Mouse (Mus musculus): ENCODE measurements around the gene Wwox.

Gene Wwox

DNA sequence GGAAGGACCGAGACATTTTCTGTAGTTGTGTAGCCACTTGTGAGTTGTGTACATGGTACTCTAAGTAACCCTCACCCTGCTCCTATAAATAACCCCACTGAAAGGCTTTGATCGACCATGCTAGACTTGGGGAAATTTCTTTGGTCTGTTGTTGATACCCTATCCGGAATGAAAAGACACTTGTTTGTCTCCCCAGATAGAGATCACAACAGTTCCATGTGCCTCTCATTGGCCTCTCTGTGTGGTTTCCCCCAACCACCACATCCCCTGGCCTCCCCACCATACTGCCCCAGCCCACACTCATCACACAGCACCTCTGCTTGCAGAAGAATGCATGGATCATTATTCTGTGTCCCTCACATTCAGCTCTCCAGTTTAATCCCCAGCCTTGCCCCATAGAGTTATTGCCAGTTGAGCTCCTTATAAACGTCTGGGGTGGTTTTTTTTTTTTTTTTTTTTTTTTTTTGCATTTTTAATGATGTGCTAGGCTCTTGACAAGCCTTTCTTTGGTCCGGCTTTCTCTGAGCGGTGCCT, 746.0 kb downstream of the Wwox start:
- no peak for TF ChIP-seq GATA4 (IDR thresholded peaks at IDR 0.05; ENCODE audit: insufficient replicate concordance, low read length)

DNA sequence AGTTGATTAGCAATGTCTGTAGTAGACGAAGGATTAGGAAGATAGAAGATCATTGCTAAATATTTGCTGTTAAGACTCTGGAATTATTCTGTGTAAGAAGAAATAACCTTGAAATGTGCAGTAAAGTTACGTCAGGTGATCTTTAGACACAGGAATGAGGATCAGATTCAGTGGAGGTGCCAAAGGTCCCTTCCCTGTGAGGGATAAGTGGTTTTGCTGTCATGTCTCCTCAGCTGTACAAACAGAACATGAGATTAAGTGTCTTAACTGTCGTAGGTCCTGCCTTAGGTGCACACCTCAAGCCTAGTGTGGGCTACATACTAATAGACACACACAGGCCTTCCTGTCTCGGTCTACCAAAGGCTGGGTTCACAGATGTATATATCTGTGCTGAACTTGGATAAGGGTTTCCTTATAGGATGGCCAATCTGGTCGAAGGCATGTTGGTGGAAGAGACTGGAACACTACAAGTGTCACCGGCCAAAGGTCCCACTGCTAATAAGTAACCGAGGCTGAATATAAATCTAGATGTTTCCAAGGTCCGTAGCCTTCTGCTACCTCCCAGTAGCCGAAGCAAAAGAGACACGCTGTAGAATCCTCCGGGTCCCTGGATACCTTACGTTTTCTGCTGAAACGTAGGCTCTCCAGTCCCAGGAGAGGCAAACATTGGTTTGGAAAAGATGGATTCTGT, 746.8 kb downstream of the Wwox start:
- no peak for TF ChIP-seq GATA4 (IDR thresholded peaks at IDR 0.05; ENCODE audit: insufficient replicate concordance, low read length)

DNA sequence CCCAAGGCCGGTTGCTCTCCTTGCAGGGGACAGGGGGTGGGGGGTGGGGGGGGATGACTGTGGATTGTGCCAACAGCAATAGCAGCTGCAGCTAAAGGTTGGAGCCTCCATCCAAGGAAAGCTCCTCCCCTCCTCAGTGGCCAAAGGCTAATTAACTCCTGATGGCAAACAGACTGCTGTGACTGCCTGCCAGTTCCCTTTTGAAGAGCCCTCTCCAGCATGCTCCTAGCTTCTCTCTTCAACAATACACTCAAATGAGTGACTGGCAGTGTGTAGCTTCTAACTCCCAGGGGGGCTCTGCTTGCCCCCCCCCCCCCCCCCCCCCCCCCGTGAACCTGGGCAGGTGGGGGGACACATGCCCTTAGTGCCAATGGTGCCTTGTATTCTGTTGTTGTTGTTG, 747.4 kb downstream of the Wwox start:
- no peak for TF ChIP-seq GATA4 (IDR thresholded peaks at IDR 0.05; ENCODE audit: insufficient replicate concordance, low read length)

DNA sequence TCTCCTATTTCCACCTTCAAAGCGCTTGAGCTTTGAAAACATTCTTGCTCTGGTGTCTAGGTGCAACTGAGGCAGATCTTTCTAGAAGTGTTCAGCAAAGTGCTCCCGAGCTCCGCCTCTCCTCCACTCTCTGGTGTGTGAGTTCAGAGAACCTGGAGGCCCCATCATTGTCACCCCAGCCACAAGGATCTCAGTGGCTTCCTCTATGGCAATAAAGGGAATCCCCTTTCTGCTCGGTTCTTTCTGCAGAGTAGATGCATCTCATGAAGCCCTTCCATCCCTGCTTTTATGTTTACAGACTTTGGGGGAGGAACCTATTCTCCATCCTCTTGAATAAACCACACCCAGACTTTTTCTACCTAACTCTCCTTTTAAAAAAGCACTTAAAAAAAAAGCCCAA, 749.0 kb downstream of the Wwox start:
- no peak for TF ChIP-seq GATA4 (IDR thresholded peaks at IDR 0.05; ENCODE audit: insufficient replicate concordance, low read length)

DNA sequence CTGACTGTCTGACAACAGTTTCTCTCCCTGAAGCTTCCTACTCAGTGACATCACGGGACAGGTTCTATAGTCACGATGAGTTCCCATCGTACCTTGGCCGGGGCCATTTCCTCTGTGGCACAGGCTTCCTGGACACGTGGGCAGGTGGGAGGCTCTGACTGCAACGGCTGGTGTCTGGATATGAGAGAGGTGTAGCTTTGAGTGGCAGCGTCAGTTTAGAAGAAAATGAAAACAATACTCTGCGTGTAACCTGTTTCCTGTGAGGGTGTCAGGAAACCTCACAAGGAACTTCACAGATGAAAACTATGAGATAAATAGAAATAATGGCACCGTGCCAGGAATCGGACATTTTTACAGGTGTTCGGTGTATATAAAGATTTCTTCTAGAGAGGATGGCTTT, 750.4 kb downstream of the Wwox start:
- no peak for TF ChIP-seq GATA4 (IDR thresholded peaks at IDR 0.05; ENCODE audit: insufficient replicate concordance, low read length)

DNA sequence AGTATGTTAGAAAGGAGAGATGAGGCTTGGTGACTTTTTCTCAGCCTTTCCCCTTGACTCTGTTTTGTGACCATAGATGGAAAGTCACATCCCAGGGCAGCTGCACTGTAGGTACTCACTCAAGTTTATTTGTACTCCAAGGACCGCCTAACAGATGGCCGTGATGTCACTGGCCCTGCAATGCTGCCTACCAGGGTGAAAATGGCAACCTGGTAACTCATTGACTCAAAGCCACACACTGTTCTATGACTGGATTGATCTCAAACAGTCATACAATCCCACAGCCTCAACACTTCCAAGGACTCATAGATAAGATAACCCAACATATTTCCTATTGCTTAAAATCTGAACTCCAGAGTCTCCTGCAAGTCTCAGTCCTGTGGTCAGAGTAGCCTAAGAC, 754.3 kb downstream of the Wwox start:
- no peak for TF ChIP-seq GATA4 (IDR thresholded peaks at IDR 0.05; ENCODE audit: insufficient replicate concordance, low read length)

DNA sequence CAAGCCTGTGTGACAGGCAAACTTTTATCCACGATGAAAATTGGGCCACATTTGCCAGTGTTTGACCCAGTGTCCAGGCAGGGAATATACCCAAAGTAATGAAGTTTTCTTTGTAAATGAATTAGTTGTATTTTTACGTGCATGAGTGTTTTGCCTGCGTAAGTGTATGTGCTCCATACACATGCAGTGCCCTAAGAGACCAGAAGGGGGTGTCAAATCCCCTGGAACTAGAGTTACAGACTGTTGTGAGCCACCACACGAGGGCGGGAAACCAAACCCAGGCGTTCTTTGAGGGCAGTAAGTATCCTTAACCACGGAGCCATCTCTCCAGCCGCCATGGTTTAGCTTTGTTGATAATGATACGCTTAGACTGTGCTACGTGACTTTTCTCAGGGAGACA, 755.9 kb downstream of the Wwox start:
- no peak for TF ChIP-seq GATA4 (IDR thresholded peaks at IDR 0.05; ENCODE audit: insufficient replicate concordance, low read length)

DNA sequence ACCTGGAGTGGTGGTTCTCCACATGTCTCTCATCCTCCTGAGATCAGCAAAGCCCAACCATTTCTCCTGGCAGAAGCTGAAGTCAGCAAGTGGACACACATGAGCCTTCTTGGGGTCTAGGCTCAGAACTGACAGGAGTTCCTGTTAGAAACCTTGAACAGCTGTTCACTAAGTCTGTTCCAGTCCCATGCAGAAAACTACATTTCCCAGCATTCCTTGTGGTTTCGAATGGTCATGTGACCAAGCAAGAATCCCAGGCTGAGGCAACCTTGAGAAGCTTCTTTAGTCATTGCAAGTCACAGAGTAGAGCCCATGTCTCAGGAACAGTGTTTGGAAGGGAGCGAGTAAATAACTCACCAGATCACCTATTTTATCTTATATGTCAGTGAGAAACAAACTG, 757.4 kb downstream of the Wwox start:
- no peak for TF ChIP-seq GATA4 (IDR thresholded peaks at IDR 0.05; ENCODE audit: insufficient replicate concordance, low read length)

DNA sequence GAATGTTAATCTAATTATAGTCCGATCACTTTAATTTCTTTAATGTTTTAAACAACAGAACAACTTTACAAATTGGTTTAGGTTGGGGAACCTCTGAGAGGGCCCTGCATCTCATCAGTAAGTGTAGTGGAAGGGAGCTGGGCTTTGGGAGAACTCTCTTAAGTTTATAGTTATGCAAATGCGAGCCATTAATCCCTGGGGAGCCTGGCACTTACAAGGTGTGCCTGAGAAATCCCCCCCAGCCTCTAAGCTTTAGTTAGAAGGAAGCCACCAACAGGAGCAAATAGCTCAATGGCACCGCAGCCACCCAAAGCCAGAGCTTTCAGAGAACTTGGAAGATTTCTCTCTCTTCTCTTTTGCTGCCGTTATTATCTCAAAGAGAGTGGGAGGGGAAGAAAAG, 759.7 kb downstream of the Wwox start:
- no peak for TF ChIP-seq GATA4 (IDR thresholded peaks at IDR 0.05; ENCODE audit: insufficient replicate concordance, low read length)

DNA sequence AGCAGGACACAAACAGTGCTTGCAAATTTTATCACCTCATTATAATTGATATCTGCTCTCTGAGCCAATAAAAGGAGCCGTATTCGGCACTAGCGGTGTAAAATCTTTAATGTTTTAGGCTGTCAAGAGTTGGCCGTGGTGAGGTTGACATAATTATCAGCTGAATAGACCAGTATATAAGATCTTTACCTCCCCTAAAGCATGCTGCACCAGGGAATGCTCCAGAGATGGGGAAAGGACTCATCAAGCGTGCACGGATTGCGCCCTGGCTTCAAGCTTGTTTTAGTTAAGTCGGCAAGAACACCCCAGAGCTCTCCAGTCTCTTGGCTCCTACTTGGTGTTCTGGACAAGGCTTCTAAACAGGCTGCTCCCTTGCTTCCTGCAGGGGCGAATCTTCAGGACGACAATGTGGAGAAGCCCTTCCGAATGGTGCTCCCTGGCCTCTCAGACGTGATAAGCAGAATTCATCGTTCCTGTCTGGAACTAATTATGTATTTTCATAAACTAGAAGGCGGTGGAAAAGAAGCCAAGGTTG, 760.2 kb downstream of the Wwox start:
- no peak for TF ChIP-seq GATA4 (IDR thresholded peaks at IDR 0.05; ENCODE audit: insufficient replicate concordance, low read length)

DNA sequence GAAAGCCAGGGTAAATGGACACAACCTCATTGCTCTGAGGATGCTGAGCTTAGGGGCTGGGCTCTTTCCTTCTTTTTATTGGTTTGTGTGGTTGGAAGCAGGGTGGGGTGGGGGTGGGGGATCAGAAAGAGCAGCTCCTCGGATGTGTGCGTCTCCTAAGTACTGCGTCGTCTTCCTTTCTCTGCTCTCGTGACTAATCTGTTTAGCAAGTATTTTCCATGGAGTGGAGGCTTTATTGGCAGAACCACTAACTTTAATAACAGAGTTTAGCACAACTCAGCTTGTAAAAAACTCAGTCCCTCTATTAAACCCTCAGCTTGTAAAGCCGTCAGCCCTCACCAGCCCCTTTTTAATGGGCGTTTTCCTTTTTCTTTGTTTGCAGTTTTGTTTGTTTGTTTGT, 762.3 kb downstream of the Wwox start:
- no peak for TF ChIP-seq GATA4 (IDR thresholded peaks at IDR 0.05; ENCODE audit: insufficient replicate concordance, low read length)

DNA sequence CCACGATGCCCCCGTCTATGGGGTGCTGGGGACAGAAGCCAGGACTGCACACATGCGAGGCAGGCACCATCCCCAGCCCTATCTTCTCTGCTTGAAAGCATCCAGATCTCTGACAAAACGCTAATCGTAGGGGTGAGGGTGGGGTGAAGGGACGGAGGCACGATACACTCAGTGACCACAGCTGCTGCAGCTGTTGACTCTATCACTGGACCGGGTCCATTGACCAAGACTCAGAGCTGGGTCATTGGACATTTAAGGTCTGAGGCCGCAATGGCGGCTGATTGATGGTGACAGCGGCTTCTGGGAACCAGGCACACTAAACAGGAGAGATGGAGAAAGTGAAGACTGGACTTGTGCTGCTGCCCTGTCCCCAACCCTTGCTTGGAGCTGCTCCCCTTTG, 768.0 kb downstream of the Wwox start:
- no peak for TF ChIP-seq GATA4 (IDR thresholded peaks at IDR 0.05; ENCODE audit: insufficient replicate concordance, low read length)

DNA sequence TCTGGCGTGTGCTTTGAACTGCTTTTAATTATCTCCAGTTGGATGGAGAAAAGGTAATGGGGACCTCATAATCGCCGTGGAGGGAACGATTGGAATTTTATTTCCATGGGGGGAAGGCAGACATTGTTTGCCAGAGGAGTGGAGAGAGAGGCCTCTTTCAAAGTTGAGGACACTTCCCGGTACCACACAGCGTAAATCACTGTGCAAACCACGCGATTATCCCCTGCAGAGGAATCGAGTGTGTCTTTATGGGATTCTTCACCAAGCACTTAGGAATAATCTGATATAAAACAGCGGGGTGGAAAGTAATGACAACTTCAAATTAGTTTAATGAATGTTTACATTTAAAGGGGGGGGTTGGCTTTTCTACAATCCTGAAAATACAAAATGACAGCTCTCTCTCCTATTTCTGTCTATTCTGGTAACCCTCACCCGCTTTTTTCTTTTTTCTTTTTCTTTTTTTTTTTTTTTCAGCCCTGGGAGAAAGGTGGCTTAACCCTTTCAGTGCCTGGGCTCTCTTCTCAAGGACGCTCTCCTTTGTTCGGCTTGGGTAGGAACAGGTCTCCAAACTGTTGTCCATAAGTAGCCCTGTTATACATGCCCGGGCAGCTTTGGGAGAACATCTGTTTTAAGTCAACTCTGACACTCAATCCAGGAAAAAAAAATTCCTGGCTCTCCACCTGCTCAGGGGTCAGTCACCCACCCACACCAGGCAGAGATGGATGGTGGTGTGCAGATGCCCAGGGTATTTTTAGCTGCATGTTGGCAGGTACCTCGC, 769.1 kb downstream of the Wwox start:
- no peak for TF ChIP-seq GATA4 (IDR thresholded peaks at IDR 0.05; ENCODE audit: insufficient replicate concordance, low read length)

DNA sequence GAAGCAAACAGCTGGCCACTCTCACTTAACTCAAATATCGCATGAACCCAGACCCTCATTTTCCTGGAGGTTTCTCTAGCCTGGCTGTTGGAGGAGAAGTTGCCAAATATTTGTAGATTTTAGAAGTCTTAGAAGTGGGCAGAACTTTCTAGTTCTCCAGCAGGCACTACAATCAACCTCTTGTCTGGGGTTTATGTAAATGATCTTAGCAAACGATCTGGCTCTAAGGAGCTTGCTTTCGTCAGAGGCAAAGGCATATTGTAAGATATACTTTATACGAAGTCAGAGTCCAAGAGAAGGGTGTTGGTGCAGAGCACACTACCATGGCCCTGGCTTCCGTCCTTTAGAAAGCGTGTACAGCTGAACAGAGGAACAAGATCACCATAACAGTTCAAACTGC, 770.6 kb downstream of the Wwox start:
- no peak for TF ChIP-seq GATA4 (IDR thresholded peaks at IDR 0.05; ENCODE audit: insufficient replicate concordance, low read length)

DNA sequence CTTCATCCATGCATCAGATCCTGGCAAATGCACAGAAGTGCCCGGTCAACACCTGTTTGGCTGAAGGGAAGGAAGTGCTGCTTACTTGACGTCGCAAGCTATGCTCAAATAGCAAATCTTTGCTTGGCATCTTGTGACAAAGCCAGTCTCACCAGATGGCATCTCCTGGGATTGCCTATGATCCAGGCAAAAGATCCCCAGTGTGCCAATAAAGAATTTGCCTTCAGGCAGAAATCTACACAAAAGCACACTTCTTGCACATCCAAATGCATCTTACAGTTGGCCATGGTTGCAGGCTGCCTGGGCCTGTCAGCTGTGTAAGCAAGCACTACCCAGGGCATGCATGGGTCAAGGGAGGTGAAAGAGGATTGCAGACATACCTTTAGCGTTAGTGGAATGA, 773.7 kb downstream of the Wwox start:
- no peak for TF ChIP-seq GATA4 (IDR thresholded peaks at IDR 0.05; ENCODE audit: insufficient replicate concordance, low read length)

DNA sequence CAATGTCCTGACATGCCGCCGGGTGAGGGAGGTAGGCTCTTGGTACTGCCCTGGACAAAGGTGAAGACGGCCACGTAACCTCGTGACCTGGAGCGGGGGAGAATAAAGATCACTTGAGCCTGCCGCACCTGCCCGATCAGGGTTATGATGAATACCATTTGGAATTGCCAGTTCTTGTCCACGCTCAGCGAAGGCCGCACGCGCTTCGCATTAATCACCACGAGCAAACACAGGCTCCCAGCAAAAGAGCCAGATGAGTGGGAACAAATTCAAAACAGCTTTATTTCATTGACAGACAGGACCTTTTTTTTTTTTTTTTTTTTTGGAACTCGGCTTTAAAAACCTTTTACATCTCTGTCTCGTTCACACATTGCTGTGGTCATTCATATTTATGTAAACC, 775.4 kb downstream of the Wwox start:
- no peak for TF ChIP-seq GATA4 (IDR thresholded peaks at IDR 0.05; ENCODE audit: insufficient replicate concordance, low read length)
